Mouse (Mus musculus): ENCODE results near the gene Gm10944. TPM values are rescaled to one million over a fixed set of nuclear protein-coding genes. Genes with fewer than 3 reads are reported as not detected.

Gm10944 gene
- polyA plus RNA-seq, 1 experiment, result not detected

DNA sequence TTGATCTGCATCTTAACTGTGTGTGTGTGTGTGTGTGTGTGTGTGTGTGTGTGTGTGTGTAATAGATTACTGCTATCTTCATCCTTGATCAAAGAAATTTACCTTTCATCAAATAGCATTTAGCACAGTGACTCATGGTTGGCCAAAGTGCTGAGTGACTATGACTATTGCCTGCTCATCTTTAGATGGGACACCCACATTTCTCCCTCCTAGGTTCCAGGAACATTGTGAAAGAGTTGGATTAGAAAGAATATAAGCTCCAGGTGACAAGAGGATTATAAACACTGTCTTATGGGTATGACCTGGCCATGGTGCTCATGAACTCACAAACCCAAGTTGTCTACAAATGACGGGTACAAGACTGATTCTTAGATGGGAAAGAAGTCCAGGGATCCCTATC, 26.9 kb downstream of the Gm10944 start:
- H3K4me1 ChIP-seq (ENCODE audit: control insufficient read depth, insufficient read depth, low read length), result no peaks in the 10 kb centered on the region
- TF ChIP-seq POLR2A (IDR thresholded peaks at IDR 0.05; ENCODE audit: borderline replicate concordance, extremely low read depth, low read depth, low read length) (no peak), CTCF (IDR thresholded peaks at IDR 0.05; ENCODE audit: insufficient read depth, low read length) (no peak)
- WGBS, result 69% methylated on average over 1 of the region's 1 CpGs
- H3K4me3 ChIP-seq (replicated peaks; ENCODE audit: extremely low read depth, low read depth, low read length), result no peak overlapping the region
- no peak for DNase-seq

GRCm38 (mm10) chr10:10710359-10710758, 29.2 kb downstream of the Gm10944 start:
- DNase-seq, result no peak
- TF ChIP-seq POLR2A (IDR thresholded peaks at IDR 0.05; ENCODE audit: borderline replicate concordance, extremely low read depth, low read depth, low read length) (no peak), CTCF (IDR thresholded peaks at IDR 0.05; ENCODE audit: insufficient read depth, low read length) (no peak)
- Histone ChIP-seq H3K4me1 (ENCODE audit: control insufficient read depth, insufficient read depth, low read length) (no peaks in the 10 kb centered on the region), H3K4me3 (replicated peaks; ENCODE audit: extremely low read depth, low read depth, low read length) (no peak overlapping the region)
- 92% methylated on average over 2 of the region's 2 CpGs for WGBS

GRCm38 (mm10) chr10:10710837-10711236, 29.7 kb downstream of the Gm10944 start:
- WGBS, result 60% methylated on average over 2 of the region's 2 CpGs
- no peak for DNase-seq
- Histone ChIP-seq H3K4me1 (ENCODE audit: control insufficient read depth, insufficient read depth, low read length) (no peaks in the 10 kb centered on the region), H3K4me3 (replicated peaks; ENCODE audit: extremely low read depth, low read depth, low read length) (no peak overlapping the region)
- no peak for TF ChIP-seq CTCF (IDR thresholded peaks at IDR 0.05; ENCODE audit: insufficient read depth, low read length)
- TF ChIP-seq POLR2A (IDR thresholded peaks at IDR 0.05; ENCODE audit: borderline replicate concordance, extremely low read depth, low read depth, low read length), result no peak

- WGBS, result 68% methylated on average over 3 of the region's 3 CpGs
- TF ChIP-seq CTCF (IDR thresholded peaks at IDR 0.05; ENCODE audit: insufficient read depth, low read length) (no peak), POLR2A (IDR thresholded peaks at IDR 0.05; ENCODE audit: borderline replicate concordance, extremely low read depth, low read depth, low read length) (no peak)
- DNase-seq, result no peak
- Histone ChIP-seq H3K4me1 (ENCODE audit: control insufficient read depth, insufficient read depth, low read length) (no peaks in the 10 kb centered on the region), H3K4me3 (replicated peaks; ENCODE audit: extremely low read depth, low read depth, low read length) (no peak overlapping the region)
These were observed 45.4 kb downstream of the Gm10944 start for GRCm38 (mm10) chr10:10726501-10726900.

Other genes with a start within 250 kb of the Gm10944 start
- gene Adgb, start 209.0 kb upstream of the Gm10944 start, polyA plus RNA-seq (2012; rRNA removed), result 1.1 and 2.0 TPM in 2 replicates
- 11.6 and 12.4 TPM in 2 replicates for gene Rab32, start 123.1 kb upstream of the Gm10944 start, polyA plus RNA-seq (2012; rRNA removed)